In genomic region chr9:31385500-31385869, GRCm38 (mm10) we compare ENCODE assay signal across 8 mouse cellular contexts. TPM values are rescaled to one million over a fixed set of nuclear protein-coding genes. Genes with fewer than 3 reads are reported as not detected.
DNase-seq lines count a peak whose midpoint lies in the region; ATAC-seq and TF ChIP-seq lines count a peak whose summit lies in the region.

No protein-coding gene starts in this region.

- peaks cover 15% of the 10 kb centered on the region for H3K4me1 ChIP-seq in embryonic facial prominence, embryonic 13.5 days
- peaks cover 4% of the 10 kb centered on the region for H3K4me1 ChIP-seq in intestine, embryonic 15.5 days (replicated peaks)
- H3K4me1 ChIP-seq in midbrain, postnatal 0 days (ENCODE audit: insufficient read depth, low read length) = peaks cover 10% of the 10 kb centered on the region; the same call in 1 of the 2 replicates

- DNase-seq in gastrocnemius, adult 2 months = no peak
- DNase-seq in gastrocnemius, postnatal 25 days = no peak
- DNase-seq in midbrain, postnatal 0 days (ENCODE audit: low spot score) = no peak
- DNase-seq in gastrocnemius, postnatal 10 days = no peak
- no peak for DNase-seq in gastrocnemius, postnatal 4 days (ENCODE audit: low spot score in 2 of 2)

- H3K27ac ChIP-seq in gastrocnemius, adult 2 months = peak overlapping the region; percentile 91
- no peak overlapping the region for H3K27ac ChIP-seq in embryonic facial prominence, embryonic 13.5 days
- H3K27ac ChIP-seq in intestine, embryonic 15.5 days = no peak overlapping the region
- H3K27ac ChIP-seq in midbrain, postnatal 0 days (ENCODE audit: low read depth, low read length) = no peak overlapping the region

- peaks cover 15% of the 10 kb centered on the region for H3K79me3 ChIP-seq in C2C12 (ENCODE audit: low read depth)

- H3K9me3 ChIP-seq in embryonic facial prominence, embryonic 13.5 days = no peaks in the 10 kb centered on the region
- no peaks in the 10 kb centered on the region for H3K9me3 ChIP-seq in intestine, embryonic 15.5 days
- no peaks in the 10 kb centered on the region for H3K9me3 ChIP-seq in midbrain, postnatal 0 days (ENCODE audit: low read length)

- no peak for ATAC-seq in embryonic facial prominence, embryonic 13.5 days (ENCODE audit: insufficient number of reproducible peaks, insufficient read depth, low FRiP score, low TSS enrichment, low read depth)
- ATAC-seq in intestine, embryonic 15.5 days = peak; percentile 54
- ATAC-seq in midbrain, postnatal 0 days (ENCODE audit: low FRiP score) = peak; percentile 36; the same call in 1 of the 2 replicates

- no peaks in the 10 kb centered on the region for H3K27me3 ChIP-seq in C2C12 (ENCODE audit: control insufficient read depth, insufficient read depth, insufficient read length)
- no peaks in the 10 kb centered on the region for H3K27me3 ChIP-seq in embryonic facial prominence, embryonic 13.5 days
- H3K27me3 ChIP-seq in intestine, embryonic 15.5 days (replicated peaks) = no peaks in the 10 kb centered on the region
- H3K27me3 ChIP-seq in midbrain, postnatal 0 days (ENCODE audit: insufficient read depth, low read length) = no peaks in the 10 kb centered on the region

- H3K36me3 ChIP-seq in C2C12 (ENCODE audit: control insufficient read depth, insufficient read depth) = peaks cover 13% of the 10 kb centered on the region
- H3K36me3 ChIP-seq in embryonic facial prominence, embryonic 13.5 days = peaks cover 13% of the 10 kb centered on the region; the same call in 1 of the 2 replicates
- H3K36me3 ChIP-seq in intestine, embryonic 15.5 days = no peaks in the 10 kb centered on the region
- H3K36me3 ChIP-seq in midbrain, postnatal 0 days (ENCODE audit: insufficient read depth, low read length) = peaks cover 3% of the 10 kb centered on the region; the same call in 1 of the 2 replicates

- 26% methylated on average over 4 of the region's 4 CpGs for WGBS in embryonic facial prominence, embryonic 13.5 days
- WGBS in intestine, embryonic 15.5 days = 18% methylated on average over 4 of the region's 4 CpGs
- 21% methylated on average over 4 of the region's 4 CpGs for WGBS in midbrain, postnatal 0 days

- peaks cover 29% of the 10 kb centered on the region for H3K79me2 ChIP-seq in C2C12 (ENCODE audit: control insufficient read depth, insufficient read depth)

- H3K4me2 ChIP-seq in embryonic facial prominence, embryonic 13.5 days = peak overlapping the region; percentile 88
- peak overlapping the region; percentile 69 for H3K4me2 ChIP-seq in intestine, embryonic 15.5 days (replicated peaks)
- H3K4me2 ChIP-seq in midbrain, postnatal 0 days (ENCODE audit: low read depth, low read length, poor library complexity, severe bottlenecking) = peak overlapping the region; percentile 48

- no peak overlapping the region for H3ac ChIP-seq in C2C12 (ENCODE audit: control insufficient read depth, insufficient read length, low read depth)

- H3K9ac ChIP-seq in embryonic facial prominence, embryonic 13.5 days = peak overlapping the region; percentile 83
- H3K9ac ChIP-seq in intestine, embryonic 15.5 days = peak overlapping the region; percentile 50
- H3K9ac ChIP-seq in midbrain, postnatal 0 days (replicated peaks; ENCODE audit: low read length, poor library complexity, severe bottlenecking) = peak overlapping the region; percentile 76; the same call in 1 of the 2 replicates

- H3K4me3 ChIP-seq in gastrocnemius, adult 2 months = peak overlapping the region; percentile 82
- peak overlapping the region; percentile 68 for H3K4me3 ChIP-seq in C2C12 (ENCODE audit: insufficient read depth, poor library complexity, severe bottlenecking)
- peak overlapping the region; percentile 87 for H3K4me3 ChIP-seq in embryonic facial prominence, embryonic 13.5 days
- H3K4me3 ChIP-seq in intestine, embryonic 15.5 days (replicated peaks) = peak overlapping the region; percentile 84
- H3K4me3 ChIP-seq in midbrain, postnatal 0 days (ENCODE audit: low read depth, low read length) = peak overlapping the region; percentile 81

- intact Hi-C loops in gastrocnemius, adult 2 months (cut with DNase I) = no loop called here

- TF ChIP-seq CTCF in gastrocnemius, adult 2 months (IDR thresholded peaks at IDR 0.05) = no peak
- TF ChIP-seq CTCF in C2C12 (IDR thresholded peaks at IDR 0.05; ENCODE audit: control insufficient read depth, insufficient read depth, insufficient read length) = no peak
- TF ChIP-seq CTCF in midbrain, postnatal 0 days (IDR thresholded peaks at IDR 0.05) = no peak

TF ChIP-seq in C2C12, 6 proteins besides CTCF, POLR2A, EP300 and RAD21:
- TF ChIP-seq CEBPB (IDR thresholded peaks at IDR 0.05; ENCODE audit: low read depth) = no peak
- no peak for TF ChIP-seq MYOG (IDR thresholded peaks at IDR 0.05; ENCODE audit: control insufficient read depth, extremely low read depth, insufficient read length)
- no peak for TF ChIP-seq MYOD1 (IDR thresholded peaks at IDR 0.05; ENCODE audit: control insufficient read depth, insufficient read length, low read depth)
- no peak for TF ChIP-seq FOSL1 (IDR thresholded peaks at IDR 0.05; ENCODE audit: insufficient read depth, low read length, poor library complexity, severe bottlenecking)
- TF ChIP-seq USF1 (IDR thresholded peaks at IDR 0.05; ENCODE audit: low read depth) = no peak
- TF ChIP-seq MAX (IDR thresholded peaks at IDR 0.05) = no peak

RNA-seq across cellular contexts. Expression of gene Nfrkb, which starts 0.5 kb away (rescaled TPM):
- 10 to 100 TPM; 10.4 to 11.2 TPM for total RNA-seq in gastrocnemius, adult 2 months (2021)
- 1 to 10 TPM; 8.0 to 8.6 TPM for total RNA-seq in gastrocnemius, postnatal 25 days (2021)
- 7.1 TPM for polyA plus RNA-seq in C2C12 (2012; fragmentation: generic; extraction: Trizol)
- polyA plus RNA-seq in embryonic facial prominence, embryonic 13.5 days (2015; fragmentation: Nextera tagmentation; extraction: Ambion mirVana) = 23.7 and 24.5 TPM in 2 replicates
- polyA plus RNA-seq in intestine, embryonic 15.5 days (2015; fragmentation: Nextera tagmentation; extraction: Ambion mirVana) = 17.3 and 18.2 TPM in 2 replicates
- total RNA-seq in midbrain, postnatal 0 days (2014; rRNA removed) = 38.1 and 43.4 TPM in 2 replicates
- 20.8 and 24.0 TPM in 2 replicates for polyA plus RNA-seq in midbrain, postnatal 0 days (2015; fragmentation: Nextera tagmentation; extraction: Ambion mirVana)
- 10 to 100 TPM; 11.5 to 15.6 TPM for total RNA-seq in gastrocnemius, postnatal 10 days (2021)
- total RNA-seq in gastrocnemius, postnatal 4 days (2021) = 10 to 100 TPM; 18.9 to 21.2 TPM
